Mouse (Mus musculus): ENCODE results near the gene Exosc10.

- no peak for TF ChIP-seq FLI1 (IDR thresholded peaks at IDR 0.05; ENCODE audit: low read length)
- TF ChIP-seq GATA1 (IDR thresholded peaks at IDR 0.05; ENCODE audit: borderline replicate concordance, low read length): no peak
These were observed 45.3 kb downstream of the Exosc10 start for GRCm38 (mm10) chr4:148603376-148604139.
